34 mouse cellular contexts compared by ENCODE assay signal in genomic region chr19:11992034-11992433, GRCm38 (mm10). TPM values are rescaled to one million over a fixed set of nuclear protein-coding genes. Genes with fewer than 3 reads are reported as not detected.
"Had no signal": no experiment of that assay in that cellular context is flagged by ENCODE, and none has a peak within 500 bp of the region (broad histone marks: within the 10 kb centered on the region; RNA-seq: fewer than 3 reads in every experiment).

No protein-coding gene starts in this region.

- H3K4me3 ChIP-seq: gastrocnemius, adult 2 months; heart, adult 2 months; heart, embryonic 13.5 days; heart, embryonic 15.5 days; hindbrain, embryonic 10.5 days; hindbrain, embryonic 13.5 days; hindbrain, embryonic 15.5 days; kidney, embryonic 15.5 days; limb, embryonic 13.5 days; limb, embryonic 15.5 days; liver, embryonic 12.5 days had no signal

- H3K27ac ChIP-seq: gastrocnemius, adult 2 months; heart, adult 2 months; heart, embryonic 13.5 days; heart, embryonic 15.5 days; hindbrain, embryonic 10.5 days; hindbrain, embryonic 13.5 days; hindbrain, embryonic 15.5 days; hindbrain, postnatal 0 days; kidney, embryonic 15.5 days; kidney, postnatal 0 days; limb, embryonic 13.5 days; limb, embryonic 15.5 days; liver, embryonic 12.5 days; liver, embryonic 14.5 days had no signal

- DNase-seq: gastrocnemius, adult 2 months; gastrocnemius, postnatal 10 days; gastrocnemius, postnatal 25 days; heart, adult 2 months; heart, postnatal 14 days; heart, postnatal 4 days; kidney, adult 11 months; kidney, adult 2 months; kidney, adult 9 months; kidney, postnatal 14 days; kidney, postnatal 36 days; layer of hippocampus, postnatal 36 days; left cerebral cortex, postnatal 4 days had no signal

RNA-seq across cellular contexts. Expression of gene Olfr1423, which starts 49.1 kb away (rescaled TPM):
- total RNA-seq: gastrocnemius, adult 2 months; gastrocnemius, postnatal 10 days; gastrocnemius, postnatal 25 days; gastrocnemius, postnatal 4 days; granulocyte monocyte progenitor cell, adult 5-6 weeks; heart, adult 2 months; heart, postnatal 14 days; heart, postnatal 4 days; hindbrain, postnatal 0 days; layer of hippocampus, adult 18-20 months; layer of hippocampus, postnatal 10 days; layer of hippocampus, postnatal 36 days; left cerebral cortex, adult 18-20 months; left cerebral cortex, adult 8-10 months; left cerebral cortex, postnatal 10 days; left cerebral cortex, postnatal 25 days; left cerebral cortex, postnatal 4 days; liver, adult 2 months had no signal
